Mouse (Mus musculus) forebrain, embryonic 16.5 days (tissue): ENCODE data around the gene Klk1b11. TPM values are rescaled to one million over a fixed set of nuclear protein-coding genes. Genes with fewer than 3 reads are reported as not detected.
"Not testable (repeated sequence)": the region's sequence is repeated elsewhere in the genome, so short reads cannot be mapped to it uniquely, and the experiment has no call there.

Experiments
- ATAC-seq: fragments of 200-750 bp; cut with Nextera tagmentation; 2 replicates; pipeline ENCODE4 v1.8.0; 2017; ENCODE audit warnings: mild to moderate bottlenecking, moderate library complexity
- H3K27ac ChIP-seq: fragments of 300-500 bp; sonication (generic); 2 replicates; pipeline ENCODE4 v1.5.1; 2014; ENCODE audit warnings: low read length, control low read depth
- H3K27me3 ChIP-seq: fragments of 300-500 bp; sonication (generic); replicated peaks from 2 replicates; pipeline ENCODE4 v1.6.1; 2014; ENCODE audit warnings: low read length; ENCODE audit not compliant: control insufficient read depth, insufficient read depth
- H3K36me3 ChIP-seq: fragments of 300-500 bp; sonication (generic); 2 replicates; pipeline ENCODE4 v1.6.1; 2014; ENCODE audit not compliant: control insufficient read depth, insufficient read depth
- H3K4me1 ChIP-seq: fragments of 300-500 bp; sonication (generic); replicated peaks from 2 replicates; pipeline ENCODE4 v1.6.1; 2014; ENCODE audit warnings: low read length; ENCODE audit not compliant: control insufficient read depth, insufficient read depth
- H3K4me2 ChIP-seq: fragments of 300-500 bp; sonication (generic); 2 replicates; pipeline ENCODE4 v1.6.1; 2014; ENCODE audit warnings: mild to moderate bottlenecking, low read length, control low read depth
- H3K4me3 ChIP-seq: fragments of 300-500 bp; sonication (generic); replicated peaks from 2 replicates; pipeline ENCODE4 v1.5.1; 2014; ENCODE audit warnings: mild to moderate bottlenecking, low read length, control low read depth
- H3K9ac ChIP-seq: fragments of 300-500 bp; sonication (generic); replicated peaks from 2 replicates; pipeline ENCODE4 v1.6.1; 2014; ENCODE audit warnings: low read depth, low read length, control low read depth
- H3K9me3 ChIP-seq: fragments of 300-500 bp; sonication (generic); 2 replicates; pipeline ENCODE4 v1.6.1; 2016; ENCODE audit warnings: low read length; ENCODE audit not compliant: control insufficient read depth
- WGBS: fragments of 180-500 bp; shearing (Covaris S2); extraction: QIAGEN DNeasy Blood & Tissue Kit; methylation state at CpG from one replicate; pipeline ENCODE4 v1.1.7; 2014; 5-methylcytosine and 5-hydroxymethylcytosine counted together
- polyA plus RNA-seq: library from polyadenylated mRNA; unstranded; fragments of >200 nt; fragmentation: Nextera tagmentation; extraction: Ambion mirVana; gene quantifications from 2 replicates; pipeline ENCODE4 v1.2.1, GENCODE M21; 2015

The Klk1b11 gene
- not detected in 2 replicates for polyA plus RNA-seq

GRCm38 (mm10) chr7:43995577-43995976 is at the start of gene Klk1b11:
Gene Klk1b11 (plus strand): TSS chr7:43995877.
- H3K27me3 ChIP-seq, H3K36me3 ChIP-seq, H3K9ac ChIP-seq, ATAC-seq, H3K4me1 ChIP-seq, H3K9me3 ChIP-seq, H3K4me3 ChIP-seq, H3K27ac ChIP-seq, H3K4me2 ChIP-seq: not testable (repeated sequence)
- WGBS: 83% methylated on average over 4 of the region's 4 CpGs

GRCm38 (mm10) chr7:43950364-43950763 is 45.3 kb upstream of the Klk1b11 start, which contains the start of gene Klk1b8:
Gene Klk1b8 (plus strand): TSS chr7:43950664.
- no peak within 1 kb of the TSS for H3K27ac ChIP-seq
- no peaks in the 10 kb centered on the region for H3K36me3 ChIP-seq
- H3K4me2 ChIP-seq: no peak within 1 kb of the TSS
- ATAC-seq: no peak
- WGBS: 79% methylated on average over 2 of the region's 2 CpGs
- H3K9ac ChIP-seq: no peak within 1 kb of the TSS
- no peaks in the 10 kb centered on the region for H3K27me3 ChIP-seq
- no peaks in the 10 kb centered on the region for H3K9me3 ChIP-seq
- no peak within 1 kb of the TSS for H3K4me3 ChIP-seq
- no peaks in the 10 kb centered on the region for H3K4me1 ChIP-seq

GRCm38 (mm10) chr7:43952703-43953102 is 43.0 kb upstream of the Klk1b11 start:
- Histone ChIP-seq H3K4me3 (no peak overlapping the region), H3K4me2 (no peak overlapping the region), H3K9ac (no peak overlapping the region), H3K27me3 (no peaks in the 10 kb centered on the region), H3K9me3 (no peaks in the 10 kb centered on the region), H3K4me1 (no peaks in the 10 kb centered on the region), H3K27ac (no peak overlapping the region), H3K36me3 (no peaks in the 10 kb centered on the region)
- 60% methylated on average over 4 of the region's 4 CpGs for WGBS
- ATAC-seq: no peak

GRCm38 (mm10) chr7:43966451-43966850 is 29.2 kb upstream of the Klk1b11 start, which contains the start of gene Klk1b1:
Gene Klk1b1 (plus strand): TSS chr7:43966751.
- H3K9me3 ChIP-seq: no peaks in the 10 kb centered on the region
- WGBS: 62% methylated on average over 3 of the region's 3 CpGs
- no peaks in the 10 kb centered on the region for H3K4me1 ChIP-seq
- H3K4me2 ChIP-seq: no peak within 1 kb of the TSS
- no peaks in the 10 kb centered on the region for H3K36me3 ChIP-seq
- ATAC-seq: no peak
- H3K9ac ChIP-seq: no peak within 1 kb of the TSS
- no peak within 1 kb of the TSS for H3K27ac ChIP-seq
- no peak within 1 kb of the TSS for H3K4me3 ChIP-seq
- H3K27me3 ChIP-seq: no peaks in the 10 kb centered on the region

GRCm38 (mm10) chr7:43967058-43967457 is 28.6 kb upstream of the Klk1b11 start:
- Histone ChIP-seq H3K27me3 (no peaks in the 10 kb centered on the region), H3K9me3 (no peaks in the 10 kb centered on the region), H3K4me1 (no peaks in the 10 kb centered on the region), H3K27ac (no peak overlapping the region), H3K9ac (no peak overlapping the region), H3K4me2 (no peak overlapping the region), H3K4me3 (no peak overlapping the region), H3K36me3 (no peaks in the 10 kb centered on the region)
- WGBS: 85% methylated on average over 3 of the region's 3 CpGs
- ATAC-seq: no peak

GRCm38 (mm10) chr7:43967612-43968011 is 28.1 kb upstream of the Klk1b11 start:
- H3K27me3 ChIP-seq: no peaks in the 10 kb centered on the region
- ATAC-seq: no peak
- H3K4me1 ChIP-seq: no peaks in the 10 kb centered on the region
- H3K36me3 ChIP-seq: no peaks in the 10 kb centered on the region
- H3K27ac ChIP-seq: no peak overlapping the region
- H3K9ac ChIP-seq: no peak overlapping the region
- H3K9me3 ChIP-seq: no peaks in the 10 kb centered on the region
- WGBS: 92% methylated on average over 2 of the region's 2 CpGs
- no peak overlapping the region for H3K4me2 ChIP-seq
- H3K4me3 ChIP-seq: no peak overlapping the region

GRCm38 (mm10) chr7:43975761-43976160 is 19.9 kb upstream of the Klk1b11 start, which contains the start of gene Klk1b9:
Gene Klk1b9 (plus strand): TSS chr7:43976061.
- not testable (repeated sequence) for H3K4me1 ChIP-seq, H3K27me3 ChIP-seq

GRCm38 (mm10) chr7:43985657-43986056 is 10.0 kb upstream of the Klk1b11 start:
- H3K27ac ChIP-seq: no peak overlapping the region
- H3K9me3 ChIP-seq: no peaks in the 10 kb centered on the region
- no peak overlapping the region for H3K4me2 ChIP-seq
- H3K36me3 ChIP-seq: no peaks in the 10 kb centered on the region
- no peaks in the 10 kb centered on the region for H3K27me3 ChIP-seq
- no peaks in the 10 kb centered on the region for H3K4me1 ChIP-seq
- no peak overlapping the region for H3K4me3 ChIP-seq
- no peak overlapping the region for H3K9ac ChIP-seq
- no peak for ATAC-seq

More at GRCm38 (mm10) chr7:43975761-43976160, 19.9 kb upstream of the Klk1b11 start, which contains the start of gene Klk1b9:
- H3K27ac ChIP-seq, H3K9ac ChIP-seq, H3K9me3 ChIP-seq, H3K4me3 ChIP-seq, H3K36me3 ChIP-seq, ATAC-seq, H3K4me2 ChIP-seq: not testable (repeated sequence)
- WGBS: 75% methylated on average over 1 of the region's 1 CpGs

- H3K36me3 ChIP-seq, H3K4me1 ChIP-seq, ATAC-seq, H3K27ac ChIP-seq, H3K4me3 ChIP-seq, H3K4me2 ChIP-seq, H3K9me3 ChIP-seq, H3K27me3 ChIP-seq, H3K9ac ChIP-seq: not testable (repeated sequence)
- WGBS: 70% methylated on average over 1 of the region's 1 CpGs
These were observed 856 bp upstream of the Klk1b11 start for GRCm38 (mm10) chr7:43994821-43995220.

- no peaks in the 10 kb centered on the region for H3K9me3 ChIP-seq
- H3K36me3 ChIP-seq: no peaks in the 10 kb centered on the region
- no peak overlapping the region for H3K4me3 ChIP-seq
- H3K4me1 ChIP-seq: no peaks in the 10 kb centered on the region
- H3K27me3 ChIP-seq: no peaks in the 10 kb centered on the region
- no peak for ATAC-seq
- H3K27ac ChIP-seq: no peak overlapping the region
- no peak overlapping the region for H3K4me2 ChIP-seq
- no peak overlapping the region for H3K9ac ChIP-seq
These were observed 9.2 kb downstream of the Klk1b11 start for GRCm38 (mm10) chr7:44004847-44005246.
